Mouse (Mus musculus): ENCODE measurements around the gene Hbq1b. TPM values are rescaled to one million over a fixed set of nuclear protein-coding genes. Genes with fewer than 3 reads are reported as not detected.
"Not testable (repeated sequence)": the region's sequence is repeated elsewhere in the genome, so short reads cannot be mapped to it uniquely, and the experiment has no call there.

The Hbq1b gene
- polyA plus RNA-seq (2012; ENCODE audit: insufficient read depth, low replicate concordance) = 2.9 TPM in 1 of 2 replicates, not detected in the other

DNA sequence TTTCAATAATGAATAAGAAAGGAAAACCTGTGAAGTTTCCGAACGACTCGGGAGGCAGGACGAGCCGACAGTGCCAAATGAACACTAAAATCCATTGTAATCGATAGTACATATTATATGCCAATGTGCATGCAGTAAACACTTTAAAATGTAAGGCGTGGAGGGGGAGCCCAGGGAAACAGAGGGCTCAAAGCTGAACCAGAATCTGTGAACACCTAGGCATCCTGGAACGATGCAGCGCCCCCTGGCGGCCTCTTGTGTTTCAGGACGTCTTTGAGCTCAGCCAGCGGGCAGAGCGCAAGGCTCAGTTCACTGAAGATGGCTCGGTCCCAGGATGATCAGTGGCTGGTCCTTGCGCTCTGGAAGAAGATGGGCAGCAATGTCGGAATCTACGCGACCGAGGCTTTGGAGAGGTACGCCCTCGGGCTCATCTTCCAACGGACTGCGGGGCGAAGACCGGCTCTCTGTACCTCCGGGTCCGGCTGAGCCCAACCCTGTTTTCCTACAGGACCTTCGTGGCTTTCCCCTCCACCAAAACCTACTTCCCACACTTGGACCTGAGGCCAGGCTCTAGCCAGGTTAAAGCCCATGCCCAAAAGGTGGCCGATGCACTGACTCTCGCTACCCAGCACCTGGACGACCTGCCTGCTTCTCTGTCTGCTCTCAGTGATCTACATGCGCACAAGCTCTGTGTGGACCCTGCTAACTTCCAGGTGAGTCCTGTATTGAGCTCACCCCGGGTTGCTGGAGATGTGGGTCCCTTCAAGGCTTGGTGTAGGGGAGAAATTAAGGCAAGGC is at the start of gene Hbq1b:
Gene Hbq1b (plus strand): TSS at position 271 of the 798 bp plus-strand sequence.
- H3K36me3 ChIP-seq (replicated peaks; ENCODE audit: low read length); H3K9me3 ChIP-seq: not testable (repeated sequence)
- peak within 1 kb of the TSS; percentile 87 for H3K4me3 ChIP-seq (replicated peaks)
- peaks cover 19% of the 10 kb centered on the region for H3K4me1 ChIP-seq
- H3K27me3 ChIP-seq (replicated peaks) = peaks cover 33% of the 10 kb centered on the region

DNA sequence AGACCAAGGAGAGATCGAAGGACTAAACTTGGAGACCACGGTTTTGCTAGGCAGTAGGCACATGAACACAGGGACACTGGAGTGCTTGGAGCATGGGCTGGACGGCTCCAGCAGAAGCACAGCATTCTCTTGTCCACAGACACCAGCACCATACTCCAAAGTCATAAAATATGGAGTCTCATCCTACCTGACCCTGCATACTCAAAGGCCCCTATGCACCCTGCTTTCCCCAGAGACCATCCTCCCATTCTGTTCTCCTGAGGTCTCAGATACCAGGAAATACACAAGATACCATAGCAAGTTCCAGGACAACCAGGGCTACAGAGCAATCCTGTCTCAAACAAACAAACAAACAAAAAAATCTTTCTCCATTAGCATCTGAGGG is 49.4 kb upstream of the Hbq1b start:
- Histone ChIP-seq H3K9me3 (no peaks in the 10 kb centered on the region), H3K4me3 (replicated peaks) (no peak overlapping the region), H3K36me3 (replicated peaks; ENCODE audit: low read length) (peaks cover 98% of the 10 kb centered on the region), H3K4me1 (peaks cover 32% of the 10 kb centered on the region), H3K27me3 (replicated peaks) (no peaks in the 10 kb centered on the region)
- TF ChIP-seq FLI1 (IDR thresholded peaks at IDR 0.05; ENCODE audit: low read length) (no peak), GATA1 (IDR thresholded peaks at IDR 0.05; ENCODE audit: borderline replicate concordance, low read length) (no peak)

DNA sequence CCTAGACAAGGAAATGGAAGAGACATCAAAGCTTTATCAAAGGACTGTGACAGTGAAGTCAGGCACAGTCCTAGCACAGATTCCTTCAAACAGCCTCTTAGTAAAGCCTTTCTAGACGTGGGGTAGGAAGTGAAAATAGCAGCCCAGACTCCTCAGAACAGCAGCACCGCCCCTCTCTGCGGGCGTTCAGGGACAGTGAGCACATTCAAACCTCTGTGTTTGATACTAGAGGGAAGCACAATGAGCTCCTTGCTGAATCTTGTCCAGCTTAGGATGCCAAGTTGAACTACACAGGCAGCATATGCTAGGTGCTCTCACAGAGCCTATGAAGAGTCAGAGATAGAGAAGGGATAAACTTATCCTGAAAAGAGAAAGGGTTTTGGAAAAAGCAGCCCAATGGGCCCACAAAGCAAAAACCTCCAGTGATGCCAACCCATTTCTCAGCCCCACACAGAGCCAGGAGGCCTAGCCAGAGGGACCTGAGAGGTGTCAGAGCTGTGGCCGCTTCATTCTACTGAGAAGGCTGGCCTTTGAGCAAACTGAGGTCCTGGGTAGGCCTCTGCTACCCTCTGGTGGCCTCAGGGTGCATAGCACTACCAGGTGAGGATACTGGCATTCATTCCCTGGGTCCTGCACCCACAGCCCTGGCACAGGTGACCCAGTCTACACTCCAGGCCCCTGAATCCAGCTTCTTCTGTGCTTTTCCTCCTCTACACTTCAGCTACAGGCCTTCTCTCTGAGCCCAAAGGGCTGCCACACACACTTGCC is 48.5 kb upstream of the Hbq1b start:
- Histone ChIP-seq H3K9me3 (no peaks in the 10 kb centered on the region), H3K4me3 (replicated peaks) (no peak overlapping the region), H3K36me3 (replicated peaks; ENCODE audit: low read length) (peaks cover 98% of the 10 kb centered on the region), H3K27me3 (replicated peaks) (no peaks in the 10 kb centered on the region), H3K4me1 (peaks cover 41% of the 10 kb centered on the region)
- no peak for TF ChIP-seq FLI1 (IDR thresholded peaks at IDR 0.05; ENCODE audit: low read length)
- no peak for TF ChIP-seq GATA1 (IDR thresholded peaks at IDR 0.05; ENCODE audit: borderline replicate concordance, low read length)

DNA sequence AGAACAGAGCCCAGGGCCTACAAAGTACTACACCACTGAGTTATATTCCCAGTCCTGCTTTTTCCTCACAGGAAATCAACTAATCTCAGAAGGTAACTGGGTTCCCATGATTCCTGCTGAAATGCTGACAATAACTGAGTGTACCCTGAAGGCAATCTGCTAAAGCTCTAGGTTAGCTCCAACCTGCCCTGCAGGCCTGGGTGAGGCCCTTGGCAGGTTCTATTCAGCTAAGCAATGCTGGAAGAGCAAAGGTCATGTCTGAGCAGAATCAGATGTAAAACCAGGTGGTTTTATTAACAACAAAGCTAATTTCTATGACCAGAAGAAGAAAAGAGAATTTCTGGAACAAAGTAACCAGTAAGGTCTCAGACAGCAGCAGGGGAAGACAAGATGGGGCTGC is 45.4 kb upstream of the Hbq1b start:
- H3K36me3 ChIP-seq (replicated peaks; ENCODE audit: low read length) = peaks cover 92% of the 10 kb centered on the region
- no peak for TF ChIP-seq GATA1 (IDR thresholded peaks at IDR 0.05; ENCODE audit: borderline replicate concordance, low read length)
- no peak for TF ChIP-seq FLI1 (IDR thresholded peaks at IDR 0.05; ENCODE audit: low read length)
- H3K4me1 ChIP-seq = peaks cover 71% of the 10 kb centered on the region
- H3K9me3 ChIP-seq = no peaks in the 10 kb centered on the region
- H3K27me3 ChIP-seq (replicated peaks) = no peaks in the 10 kb centered on the region
- H3K4me3 ChIP-seq (replicated peaks) = no peak overlapping the region

DNA sequence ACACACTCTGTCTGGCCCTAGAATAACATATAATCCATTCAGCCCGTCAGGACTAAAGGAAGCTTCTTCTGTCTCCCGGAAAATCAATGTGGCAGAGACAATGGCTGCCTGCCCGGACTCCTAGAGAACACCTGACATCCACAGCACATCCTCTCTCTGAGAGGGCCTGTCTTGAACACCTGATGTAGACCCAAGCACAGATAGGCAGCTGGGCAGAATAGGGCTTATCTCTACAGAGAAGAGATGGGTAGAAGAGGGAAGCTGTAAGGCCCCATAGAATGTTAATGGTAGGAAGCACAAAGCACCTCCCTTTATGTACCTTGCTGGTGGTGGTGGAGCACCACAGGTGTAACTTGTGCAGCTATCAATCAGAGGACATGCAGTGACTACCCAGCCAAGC is 44.6 kb upstream of the Hbq1b start:
- H3K9me3 ChIP-seq = no peaks in the 10 kb centered on the region
- peaks cover 75% of the 10 kb centered on the region for H3K4me1 ChIP-seq
- TF ChIP-seq GATA1 (IDR thresholded peaks at IDR 0.05; ENCODE audit: borderline replicate concordance, low read length) = no peak
- TF ChIP-seq FLI1 (IDR thresholded peaks at IDR 0.05; ENCODE audit: low read length) = no peak
- H3K27me3 ChIP-seq (replicated peaks) = no peaks in the 10 kb centered on the region
- H3K36me3 ChIP-seq (replicated peaks; ENCODE audit: low read length) = peaks cover 91% of the 10 kb centered on the region
- H3K4me3 ChIP-seq (replicated peaks) = no peak overlapping the region

DNA sequence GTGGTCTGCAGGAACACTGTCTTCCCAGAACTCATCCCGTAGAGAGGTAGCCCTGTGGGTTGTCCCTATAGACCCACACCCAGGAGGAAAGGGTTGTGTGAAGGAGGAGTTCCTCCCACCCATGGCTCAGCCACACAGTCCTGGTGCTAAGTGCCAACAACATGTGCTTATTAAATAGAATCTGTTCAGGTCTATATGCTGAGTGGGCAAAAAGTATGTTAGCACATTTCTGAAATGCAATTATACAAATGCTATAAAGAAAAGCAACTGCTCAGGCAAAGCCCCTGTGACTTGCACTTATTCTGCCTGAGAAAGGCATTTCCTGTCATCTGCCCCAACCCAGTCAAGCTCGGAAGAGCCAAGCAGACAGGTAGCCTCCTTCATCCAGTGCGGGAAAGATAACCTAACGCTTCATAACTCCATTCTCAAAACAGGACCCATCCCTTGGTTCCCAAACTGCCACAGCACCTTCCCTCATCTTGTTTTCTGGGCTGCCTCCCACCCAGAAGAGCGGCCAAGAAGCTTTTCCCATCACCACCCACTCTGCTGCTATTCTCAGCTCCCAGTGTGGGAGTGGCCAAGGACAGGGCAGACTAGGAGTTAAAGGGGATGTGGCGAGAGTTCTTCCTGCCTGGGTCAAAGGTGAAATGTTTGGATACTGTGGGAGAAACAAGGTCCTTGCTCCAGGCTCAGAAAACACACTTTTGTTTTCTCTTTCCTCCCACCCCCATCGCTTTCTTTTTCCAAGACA is 43.4 kb upstream of the Hbq1b start:
- TF ChIP-seq GATA1 (IDR thresholded peaks at IDR 0.05; ENCODE audit: borderline replicate concordance, low read length) (no peak), FLI1 (IDR thresholded peaks at IDR 0.05; ENCODE audit: low read length) (no peak)
- Histone ChIP-seq H3K9me3 (no peaks in the 10 kb centered on the region), H3K4me1 (peaks cover 78% of the 10 kb centered on the region), H3K4me3 (replicated peaks) (peak overlapping the region; percentile 15), H3K36me3 (replicated peaks; ENCODE audit: low read length) (peaks cover 91% of the 10 kb centered on the region), H3K27me3 (replicated peaks) (no peaks in the 10 kb centered on the region)

DNA sequence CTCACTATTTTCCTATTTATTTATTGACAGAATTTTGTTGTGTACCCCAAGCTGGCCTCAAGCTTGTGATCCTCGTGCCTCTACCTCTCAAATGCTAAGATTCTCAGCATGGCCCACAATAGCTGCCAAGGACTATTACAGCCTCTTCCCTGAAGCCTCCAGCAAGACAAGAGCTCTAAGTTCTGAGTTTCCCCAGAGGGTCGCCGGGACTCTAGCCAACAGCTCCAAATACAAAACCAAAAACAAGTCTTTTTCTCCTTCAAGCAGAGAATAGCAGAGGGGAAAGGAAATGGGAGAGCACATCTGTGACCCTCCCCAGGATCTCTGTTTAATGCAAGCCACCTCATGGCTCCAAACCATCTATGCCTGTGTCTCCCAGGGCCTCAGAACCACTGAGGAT is 42.7 kb upstream of the Hbq1b start:
- TF ChIP-seq FLI1 (IDR thresholded peaks at IDR 0.05; ENCODE audit: low read length) (no peak), GATA1 (IDR thresholded peaks at IDR 0.05; ENCODE audit: borderline replicate concordance, low read length) (no peak)
- Histone ChIP-seq H3K36me3 (replicated peaks; ENCODE audit: low read length) (peaks cover 90% of the 10 kb centered on the region), H3K9me3 (no peaks in the 10 kb centered on the region), H3K4me3 (replicated peaks) (peak overlapping the region; percentile 31), H3K4me1 (peaks cover 77% of the 10 kb centered on the region), H3K27me3 (replicated peaks) (no peaks in the 10 kb centered on the region)

DNA sequence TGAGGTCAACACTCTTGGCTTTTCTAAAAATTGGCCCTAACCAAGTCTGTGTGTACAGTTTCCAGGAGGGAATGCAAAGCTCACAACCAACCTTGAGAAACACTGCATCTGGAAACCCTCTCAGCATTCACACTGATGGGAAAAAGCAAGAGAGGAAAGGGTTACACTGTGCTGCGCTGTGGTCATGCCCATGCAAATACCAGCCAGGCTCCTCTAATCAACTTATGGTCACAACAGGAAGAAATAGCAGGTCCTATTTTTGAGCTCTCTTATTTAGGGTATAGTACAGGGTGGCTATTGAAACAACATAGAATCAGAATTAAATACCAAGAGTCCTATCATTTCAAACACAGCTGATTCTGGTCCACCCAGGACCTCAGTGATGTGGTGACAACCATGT is 42.1 kb upstream of the Hbq1b start:
- H3K9me3 ChIP-seq = no peaks in the 10 kb centered on the region
- H3K36me3 ChIP-seq (replicated peaks; ENCODE audit: low read length) = peaks cover 91% of the 10 kb centered on the region
- TF ChIP-seq FLI1 (IDR thresholded peaks at IDR 0.05; ENCODE audit: low read length) = no peak
- no peak for TF ChIP-seq GATA1 (IDR thresholded peaks at IDR 0.05; ENCODE audit: borderline replicate concordance, low read length)
- no peak overlapping the region for H3K4me3 ChIP-seq (replicated peaks)
- H3K27me3 ChIP-seq (replicated peaks) = no peaks in the 10 kb centered on the region
- H3K4me1 ChIP-seq = peaks cover 79% of the 10 kb centered on the region

DNA sequence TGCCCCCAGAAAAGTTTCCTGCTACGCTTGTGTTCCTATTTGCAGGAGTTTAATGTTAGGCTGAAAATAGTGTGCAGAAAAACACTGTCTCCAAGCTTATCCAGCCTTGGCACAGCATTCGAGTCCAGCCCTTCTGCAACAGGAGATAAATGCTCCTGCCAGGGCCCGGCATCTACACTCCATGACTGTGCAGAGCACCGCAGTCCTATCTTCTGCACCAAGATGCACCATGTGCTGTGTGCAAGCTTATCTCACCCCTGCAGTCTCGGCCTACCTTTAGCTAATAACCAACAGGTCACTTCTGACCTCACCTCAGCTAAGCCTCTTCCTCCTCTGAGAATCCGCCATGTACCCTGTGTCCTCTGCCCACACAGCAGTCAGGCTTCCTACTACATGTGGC is 41.2 kb upstream of the Hbq1b start:
- Histone ChIP-seq H3K4me1 (peaks cover 87% of the 10 kb centered on the region), H3K9me3 (no peaks in the 10 kb centered on the region), H3K27me3 (replicated peaks) (peaks cover 2% of the 10 kb centered on the region), H3K4me3 (replicated peaks) (peak overlapping the region; percentile 60), H3K36me3 (replicated peaks; ENCODE audit: low read length) (peaks cover 92% of the 10 kb centered on the region)
- no peak for TF ChIP-seq FLI1 (IDR thresholded peaks at IDR 0.05; ENCODE audit: low read length)
- TF ChIP-seq GATA1 (IDR thresholded peaks at IDR 0.05; ENCODE audit: borderline replicate concordance, low read length) = peak; percentile 82
